Mouse (Mus musculus): ENCODE data around the gene P2ry4. TPM values are rescaled to one million over a fixed set of nuclear protein-coding genes. Genes with fewer than 3 reads are reported as not detected.

P2ry4 gene
- polyA plus RNA-seq, 1 experiment from 2014 or later = 0.53 TPM

- no peaks in the 10 kb centered on the region for H3K36me3 ChIP-seq (ENCODE audit: control insufficient read depth, insufficient read depth)
- no peak overlapping the region for H3K4me3 ChIP-seq (ENCODE audit: low read depth, low read length)
- 86% methylated on average over 3 of the region's 3 CpGs for WGBS
- H3K4me1 ChIP-seq (replicated peaks; ENCODE audit: control insufficient read depth, insufficient read depth, low read length) = no peaks in the 10 kb centered on the region
- no peak for ATAC-seq
- no peak overlapping the region for H3K27ac ChIP-seq (ENCODE audit: low read depth, low read length)
- H3K4me2 ChIP-seq (replicated peaks; ENCODE audit: low read depth) = no peak overlapping the region
- no peak overlapping the region for H3K9ac ChIP-seq (ENCODE audit: low read depth, low read length)
- H3K27me3 ChIP-seq (replicated peaks; ENCODE audit: control insufficient read depth, insufficient read depth, low read length) = no peaks in the 10 kb centered on the region
- no peaks in the 10 kb centered on the region for H3K9me3 ChIP-seq (ENCODE audit: control insufficient read depth)
- TF ChIP-seq CTCF (IDR thresholded peaks at IDR 0.05; ENCODE audit: low read depth) = no peak
Observed at GRCm38 (mm10) chrX:100565696-100566095, 29.0 kb downstream of the P2ry4 start.

- 71% methylated on average over 3 of the region's 3 CpGs for WGBS
- H3K4me2 ChIP-seq (replicated peaks; ENCODE audit: low read depth) = no peak overlapping the region
- no peak overlapping the region for H3K4me3 ChIP-seq (ENCODE audit: low read depth, low read length)
- no peak for TF ChIP-seq CTCF (IDR thresholded peaks at IDR 0.05; ENCODE audit: low read depth)
- H3K27ac ChIP-seq (ENCODE audit: low read depth, low read length) = no peak overlapping the region
- no peaks in the 10 kb centered on the region for H3K4me1 ChIP-seq (replicated peaks; ENCODE audit: control insufficient read depth, insufficient read depth, low read length)
- H3K9me3 ChIP-seq (ENCODE audit: control insufficient read depth) = no peaks in the 10 kb centered on the region
- no peaks in the 10 kb centered on the region for H3K36me3 ChIP-seq (ENCODE audit: control insufficient read depth, insufficient read depth)
- ATAC-seq = no peak
- no peaks in the 10 kb centered on the region; the same call in 1 of the 2 replicates for H3K27me3 ChIP-seq (replicated peaks; ENCODE audit: control insufficient read depth, insufficient read depth, low read length)
- H3K9ac ChIP-seq (ENCODE audit: low read depth, low read length) = no peak overlapping the region
Observed at GRCm38 (mm10) chrX:100556026-100556425, 38.6 kb downstream of the P2ry4 start.

Other genes with a start within 250 kb of the P2ry4 start
- gene Otud6a, start 165.9 kb downstream of the P2ry4 start, polyA plus RNA-seq (2015; fragmentation: Nextera tagmentation; extraction: Ambion mirVana) = not detected in 2 replicates
- 0.12 and 0.13 TPM in 2 replicates for gene Awat2, start 152.2 kb downstream of the P2ry4 start, polyA plus RNA-seq (2015; fragmentation: Nextera tagmentation; extraction: Ambion mirVana)
- 30.6 and 31.1 TPM in 2 replicates for gene Igbp1, start 100.6 kb downstream of the P2ry4 start, polyA plus RNA-seq (2015; fragmentation: Nextera tagmentation; extraction: Ambion mirVana)
- not detected in 2 replicates for gene Dgat2l6, start 70.0 kb downstream of the P2ry4 start, polyA plus RNA-seq (2015; fragmentation: Nextera tagmentation; extraction: Ambion mirVana)
- gene Awat1, start 22.6 kb downstream of the P2ry4 start, polyA plus RNA-seq (2015; fragmentation: Nextera tagmentation; extraction: Ambion mirVana) = not detected in 2 replicates
- gene Arr3, start 10.6 kb upstream of the P2ry4 start, polyA plus RNA-seq (2015; fragmentation: Nextera tagmentation; extraction: Ambion mirVana) = not detected in 2 replicates
- 3.5 and 4.0 TPM in 2 replicates for gene Kif4, start 30.9 kb upstream of the P2ry4 start, polyA plus RNA-seq (2015; fragmentation: Nextera tagmentation; extraction: Ambion mirVana)
- 64.4 and 71.0 TPM in 2 replicates for gene Pdzd11, start 31.7 kb upstream of the P2ry4 start, polyA plus RNA-seq (2015; fragmentation: Nextera tagmentation; extraction: Ambion mirVana)
- 7.2 and 7.7 TPM in 2 replicates for gene Gdpd2, start 135.0 kb upstream of the P2ry4 start, polyA plus RNA-seq (2015; fragmentation: Nextera tagmentation; extraction: Ambion mirVana)
- 2.2 and 2.9 TPM in 2 replicates for gene Dlg3, start 172.9 kb upstream of the P2ry4 start, polyA plus RNA-seq (2015; fragmentation: Nextera tagmentation; extraction: Ambion mirVana)